Mouse (Mus musculus): ENCODE results near the gene Snn. TPM values are rescaled to one million over a fixed set of nuclear protein-coding genes. Genes with fewer than 3 reads are reported as not detected.

The Snn gene
- polyA plus RNA-seq, 1 experiment from 2014 or later, result 107 TPM

- Histone ChIP-seq H3K36me3 (peaks cover 31% of the 10 kb centered on the region), H3K27ac (replicated peaks) (no peak overlapping the region), H3K4me1 (peaks cover 75% of the 10 kb centered on the region), H3K4me3 (replicated peaks) (no peak overlapping the region), H3K27me3 (replicated peaks) (no peaks in the 10 kb centered on the region), H3K4me2 (peak overlapping the region; percentile 31), H3K9me3 (replicated peaks) (no peaks in the 10 kb centered on the region), H3K9ac (replicated peaks) (no peak overlapping the region)
- 80% methylated on average over 6 of the region's 6 CpGs for WGBS
- no peak for ATAC-seq (ENCODE audit: low FRiP score)
These were observed 8.5 kb downstream of the Snn start for GRCm38 (mm10) chr16:11069271-11069670.

DNA sequence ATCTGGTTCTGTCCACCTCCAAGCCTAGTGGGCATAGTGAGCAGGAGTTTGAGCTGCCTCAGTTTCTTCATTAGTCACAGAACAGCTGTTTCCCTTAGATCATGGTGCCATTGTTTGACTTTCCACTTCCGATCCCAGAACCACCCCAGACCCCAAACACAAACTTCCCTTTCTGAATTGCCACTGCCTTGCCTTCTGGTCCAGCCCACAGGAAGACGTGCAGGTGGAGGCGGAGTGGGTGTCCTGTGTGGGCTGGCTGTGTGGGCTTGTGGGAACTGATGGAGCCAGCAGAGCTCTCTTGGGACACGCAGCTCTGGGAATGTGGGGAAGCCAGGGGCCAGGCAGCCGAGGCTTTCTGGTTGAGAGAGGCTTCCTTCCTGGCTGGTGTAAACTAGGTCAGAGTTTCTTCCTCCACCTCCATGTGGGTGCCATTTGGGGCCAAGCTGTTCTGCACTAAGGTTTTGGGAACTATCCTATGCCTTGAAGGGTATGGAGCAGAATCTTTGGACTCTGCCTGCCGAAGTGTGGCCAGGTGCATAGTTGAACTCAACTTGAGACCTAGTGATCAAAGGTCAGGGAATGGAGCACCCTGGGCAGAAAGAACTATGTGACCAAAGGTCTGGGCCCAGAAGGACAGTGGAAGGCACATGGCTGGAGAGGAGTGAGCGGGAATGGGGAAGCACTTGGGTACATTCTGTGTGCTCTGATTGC is 9.1 kb downstream of the Snn start:
- Histone ChIP-seq H3K27me3 (replicated peaks) (no peaks in the 10 kb centered on the region), H3K9ac (replicated peaks) (no peak overlapping the region), H3K4me3 (replicated peaks) (no peak overlapping the region), H3K36me3 (peaks cover 37% of the 10 kb centered on the region), H3K4me1 (peaks cover 72% of the 10 kb centered on the region), H3K9me3 (replicated peaks) (no peaks in the 10 kb centered on the region), H3K4me2 (peak overlapping the region; percentile 31; the same call in 1 of the 2 replicates), H3K27ac (replicated peaks) (no peak overlapping the region)
- 74% methylated on average over 7 of the region's 7 CpGs for WGBS
- no peak for ATAC-seq (ENCODE audit: low FRiP score)

DNA sequence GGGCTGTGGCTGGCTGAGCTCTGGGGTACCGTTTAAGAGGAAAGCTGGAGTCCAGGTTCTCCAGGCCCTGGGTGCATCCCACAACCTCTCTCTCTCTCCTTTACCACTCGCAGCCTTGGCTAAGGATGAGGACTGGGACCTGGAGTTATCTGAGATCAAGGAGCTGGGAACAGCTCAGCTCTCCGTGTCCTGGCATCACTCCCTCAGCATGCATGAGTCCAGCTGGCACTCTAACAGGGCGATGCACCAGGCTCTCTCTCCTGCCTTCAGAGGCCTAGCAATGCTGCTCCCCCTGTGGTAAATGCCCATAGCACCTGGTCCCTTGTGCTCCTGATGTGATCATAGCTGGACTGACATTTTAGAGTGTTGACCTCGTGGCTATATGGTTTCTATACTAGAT is 10.4 kb downstream of the Snn start:
- no peak overlapping the region for H3K27ac ChIP-seq (replicated peaks)

GRCm38 (mm10) chr16:11071887-11072286 is 11.1 kb downstream of the Snn start:
- ATAC-seq (ENCODE audit: low FRiP score), result no peak
- Histone ChIP-seq H3K9me3 (replicated peaks) (no peaks in the 10 kb centered on the region), H3K9ac (replicated peaks) (no peak overlapping the region), H3K4me3 (replicated peaks) (no peak overlapping the region), H3K27ac (replicated peaks) (no peak overlapping the region), H3K27me3 (replicated peaks) (no peaks in the 10 kb centered on the region), H3K36me3 (peaks cover 55% of the 10 kb centered on the region), H3K4me2 (no peak overlapping the region), H3K4me1 (peaks cover 71% of the 10 kb centered on the region)
- WGBS, result 96% methylated on average over 4 of the region's 4 CpGs

More for the DNA sequence above, 10.4 kb downstream of the Snn start:
- Histone ChIP-seq H3K4me3 (replicated peaks) (no peak overlapping the region), H3K9ac (replicated peaks) (no peak overlapping the region), H3K9me3 (replicated peaks) (no peaks in the 10 kb centered on the region), H3K4me2 (no peak overlapping the region), H3K27me3 (replicated peaks) (no peaks in the 10 kb centered on the region), H3K36me3 (peaks cover 48% of the 10 kb centered on the region), H3K4me1 (peaks cover 71% of the 10 kb centered on the region)
- WGBS, result 79% methylated on average over 5 of the region's 5 CpGs
- ATAC-seq (ENCODE audit: low FRiP score), result no peak

DNA sequence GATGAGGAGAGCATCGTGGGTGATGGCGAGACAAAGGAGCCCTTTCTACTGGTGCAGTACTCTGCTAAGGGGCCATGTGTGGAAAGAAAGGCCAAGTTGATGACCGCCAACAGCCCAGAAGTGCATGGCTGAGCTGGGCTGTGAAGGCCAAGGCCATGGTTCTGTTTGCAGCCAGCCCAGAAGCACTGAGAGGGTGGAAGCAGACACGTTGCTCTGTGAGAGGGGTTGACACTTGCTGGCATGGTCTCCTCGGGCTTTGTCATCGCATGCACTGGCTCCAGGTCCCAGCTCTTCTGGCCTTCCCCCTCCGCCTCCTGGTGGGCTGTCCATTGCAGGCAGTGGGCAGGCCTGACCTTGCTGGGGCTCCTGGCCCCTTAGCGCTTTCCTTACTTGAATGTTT is 11.7 kb downstream of the Snn start:
- no peaks in the 10 kb centered on the region for H3K27me3 ChIP-seq (replicated peaks)
- H3K4me1 ChIP-seq, result peaks cover 67% of the 10 kb centered on the region
- 79% methylated on average over 8 of the region's 8 CpGs for WGBS
- H3K27ac ChIP-seq (replicated peaks), result peak overlapping the region; percentile 48
- ATAC-seq (ENCODE audit: low FRiP score), result no peak
- H3K4me2 ChIP-seq, result no peak overlapping the region
- H3K9me3 ChIP-seq (replicated peaks), result no peaks in the 10 kb centered on the region
- no peak overlapping the region for H3K9ac ChIP-seq (replicated peaks)
- H3K4me3 ChIP-seq (replicated peaks), result no peak overlapping the region
- peaks cover 56% of the 10 kb centered on the region for H3K36me3 ChIP-seq

DNA sequence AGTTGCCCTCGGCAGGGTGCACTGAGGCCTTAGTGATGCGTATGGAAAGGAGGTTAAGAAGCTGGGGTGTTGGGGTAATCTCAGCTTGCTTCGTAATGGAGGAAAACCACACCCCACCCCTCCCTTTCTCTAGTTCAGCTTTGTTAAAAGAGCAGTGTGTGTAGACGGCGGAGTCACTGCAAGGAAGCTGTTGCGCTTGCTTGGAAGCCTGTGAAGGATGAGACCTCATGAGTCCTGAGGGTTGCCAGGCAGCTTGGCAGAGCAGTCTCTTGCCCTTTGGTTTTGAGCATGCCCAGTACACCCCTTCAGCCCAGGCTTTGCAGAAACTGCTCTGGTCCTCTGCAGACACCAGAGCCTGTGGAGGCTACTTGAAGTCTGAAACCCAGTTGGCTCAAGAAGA is 12.3 kb downstream of the Snn start:
- Histone ChIP-seq H3K4me1 (peaks cover 63% of the 10 kb centered on the region), H3K27me3 (replicated peaks) (no peaks in the 10 kb centered on the region), H3K4me3 (replicated peaks) (no peak overlapping the region), H3K4me2 (no peak overlapping the region), H3K27ac (replicated peaks) (peak overlapping the region; percentile 48), H3K9me3 (replicated peaks) (no peaks in the 10 kb centered on the region), H3K36me3 (peaks cover 60% of the 10 kb centered on the region), H3K9ac (replicated peaks) (no peak overlapping the region)
- ATAC-seq (ENCODE audit: low FRiP score), result no peak
- 70% methylated on average over 6 of the region's 6 CpGs for WGBS

- no peak for ATAC-seq (ENCODE audit: low FRiP score)
- peaks cover 76% of the 10 kb centered on the region for H3K36me3 ChIP-seq
- WGBS, result 78% methylated on average over 9 of the region's 9 CpGs
- peaks cover 18% of the 10 kb centered on the region for H3K4me1 ChIP-seq
- H3K9me3 ChIP-seq (replicated peaks), result no peaks in the 10 kb centered on the region
- no peak overlapping the region for H3K4me3 ChIP-seq (replicated peaks)
- H3K4me2 ChIP-seq, result no peak overlapping the region
- H3K27ac ChIP-seq (replicated peaks), result no peak overlapping the region
- H3K9ac ChIP-seq (replicated peaks), result no peak overlapping the region
- no peaks in the 10 kb centered on the region for H3K27me3 ChIP-seq (replicated peaks)
These were observed 17.0 kb downstream of the Snn start for GRCm38 (mm10) chr16:11077601-11078201.

DNA sequence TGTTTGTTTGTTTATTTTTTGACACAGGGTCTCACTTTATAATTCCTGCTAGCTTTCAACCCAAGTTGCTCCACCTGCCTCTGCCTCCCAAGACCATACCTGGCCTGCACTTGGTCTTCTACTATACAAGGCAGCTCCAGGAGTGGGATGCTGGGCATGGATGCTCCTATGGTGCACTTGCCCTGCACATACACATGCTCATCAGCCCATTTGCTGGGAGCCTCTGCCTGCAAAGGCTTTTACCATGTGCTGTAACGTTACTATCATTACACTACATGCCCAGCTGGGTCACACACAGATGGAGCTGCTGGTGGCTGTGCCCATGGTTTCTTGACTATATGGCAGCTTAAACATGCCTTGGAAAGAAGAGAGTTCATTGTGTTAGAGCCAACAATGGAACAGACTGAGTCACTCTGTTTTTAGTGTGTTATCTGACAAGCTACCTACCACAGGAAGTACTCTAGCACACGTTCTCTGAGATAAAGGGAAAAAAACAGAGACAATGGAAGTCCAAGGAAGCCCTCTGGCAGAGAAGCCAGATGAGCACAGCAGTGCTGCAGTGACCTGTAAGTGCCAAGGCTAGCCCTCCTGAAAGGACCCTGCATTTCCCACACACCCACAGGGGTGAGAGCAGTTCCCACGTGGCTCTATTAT is 17.6 kb downstream of the Snn start:
- Histone ChIP-seq H3K4me3 (replicated peaks) (no peak overlapping the region), H3K36me3 (peaks cover 77% of the 10 kb centered on the region), H3K4me2 (no peak overlapping the region), H3K4me1 (peaks cover 12% of the 10 kb centered on the region; the same call in 1 of the 2 replicates), H3K27ac (replicated peaks) (no peak overlapping the region; the same call in 1 of the 2 replicates), H3K27me3 (replicated peaks) (no peaks in the 10 kb centered on the region), H3K9ac (replicated peaks) (no peak overlapping the region), H3K9me3 (replicated peaks) (no peaks in the 10 kb centered on the region)
- ATAC-seq (ENCODE audit: low FRiP score), result no peak
- WGBS, result 65% methylated on average over 3 of the region's 3 CpGs

DNA sequence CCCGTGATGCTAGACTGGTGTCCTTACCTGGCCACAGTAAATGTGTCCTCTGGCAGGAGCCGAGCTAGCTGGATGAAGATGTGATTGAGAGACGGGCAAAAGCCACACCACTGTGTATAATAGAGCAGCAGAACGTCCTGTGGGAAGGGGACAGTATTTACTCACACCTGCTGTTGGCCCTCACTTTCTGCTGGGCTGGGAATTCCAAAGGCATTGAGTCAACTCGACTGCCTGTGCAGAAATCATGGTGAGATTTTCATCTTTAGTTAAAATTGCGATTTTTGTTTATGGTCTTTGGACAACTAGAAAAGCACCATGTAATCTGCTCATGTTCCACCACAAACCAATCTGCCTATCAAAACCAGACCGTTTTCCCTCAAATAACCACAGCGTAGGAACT is 23.4 kb downstream of the Snn start:
- 95% methylated on average over 8 of the region's 8 CpGs for WGBS
- Histone ChIP-seq H3K4me1 (0 out of 2 replicates have a peak, but pooled peaks cover 6% of the 10 kb centered on the region), H3K36me3 (peaks cover 71% of the 10 kb centered on the region), H3K9me3 (replicated peaks) (no peaks in the 10 kb centered on the region), H3K4me2 (no peak overlapping the region), H3K4me3 (replicated peaks) (no peak overlapping the region), H3K27ac (replicated peaks) (no peak overlapping the region), H3K9ac (replicated peaks) (no peak overlapping the region), H3K27me3 (replicated peaks) (no peaks in the 10 kb centered on the region)
- no peak for ATAC-seq (ENCODE audit: low FRiP score)

GRCm38 (mm10) chr16:11086299-11086698 is 25.6 kb downstream of the Snn start:
- Histone ChIP-seq H3K27me3 (replicated peaks) (no peaks in the 10 kb centered on the region), H3K4me2 (no peak overlapping the region), H3K9me3 (replicated peaks) (no peaks in the 10 kb centered on the region), H3K4me3 (replicated peaks) (no peak overlapping the region), H3K9ac (replicated peaks) (no peak overlapping the region), H3K36me3 (peaks cover 69% of the 10 kb centered on the region), H3K27ac (replicated peaks) (0 out of 2 replicates have a peak overlapping the region, but pooled peaks have one; percentile 51), H3K4me1 (0 out of 2 replicates have a peak, but pooled peaks cover 6% of the 10 kb centered on the region)
- 93% methylated on average over 3 of the region's 3 CpGs for WGBS
- no peak for ATAC-seq (ENCODE audit: low FRiP score)

DNA sequence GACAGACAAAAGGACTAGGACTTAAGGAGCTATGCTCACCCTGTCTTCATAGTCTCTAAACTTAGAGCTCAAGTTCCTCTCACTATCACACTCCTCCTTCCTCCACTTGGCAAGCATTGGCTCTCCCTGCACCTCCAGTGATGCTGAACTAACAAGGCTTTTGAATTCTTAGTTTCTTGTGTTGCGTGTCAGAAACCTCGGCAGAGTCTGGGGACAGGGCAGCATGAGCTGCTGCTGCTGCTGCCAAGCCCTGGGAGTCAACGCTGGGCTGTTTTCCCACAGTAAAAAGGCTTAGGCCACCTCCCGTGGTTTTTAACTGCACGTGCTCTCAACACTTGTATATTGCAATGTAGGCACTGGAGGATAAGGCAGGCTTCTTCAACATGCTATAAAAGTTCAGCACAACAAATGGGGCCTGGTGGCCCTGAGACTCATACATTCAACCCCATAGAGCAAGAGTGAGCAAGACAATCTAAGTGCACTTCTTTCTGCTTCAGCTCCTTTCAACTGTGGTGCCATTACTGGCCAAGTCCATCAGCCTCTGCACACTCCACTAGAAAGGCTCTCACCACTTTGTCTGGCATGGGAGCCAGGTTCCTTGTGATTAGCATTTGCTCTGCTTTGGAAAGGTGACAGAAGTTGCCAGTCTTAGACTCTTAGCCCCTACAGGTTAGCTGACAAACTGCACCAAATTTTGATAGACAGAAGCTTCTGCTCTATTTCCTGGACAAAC is 26.3 kb downstream of the Snn start:
- WGBS, result 38% methylated on average over 5 of the region's 5 CpGs
- H3K4me2 ChIP-seq, result no peak overlapping the region
- peaks cover 76% of the 10 kb centered on the region for H3K36me3 ChIP-seq
- peak overlapping the region; percentile 51; the same call in 1 of the 2 replicates for H3K27ac ChIP-seq (replicated peaks)
- peak; percentile 76 for ATAC-seq (ENCODE audit: low FRiP score)
- 0 out of 2 replicates have a peak, but pooled peaks cover 6% of the 10 kb centered on the region for H3K4me1 ChIP-seq
- H3K4me3 ChIP-seq (replicated peaks), result no peak overlapping the region
- no peaks in the 10 kb centered on the region for H3K27me3 ChIP-seq (replicated peaks)
- no peaks in the 10 kb centered on the region for H3K9me3 ChIP-seq (replicated peaks)
- no peak overlapping the region for H3K9ac ChIP-seq (replicated peaks)

Measured in neural tube, embryonic 15.5 days (tissue).